Mouse (Mus musculus) urinary bladder, adult 18-20 months (tissue): ENCODE measurements around the gene Pde3a.
"Not testable (repeated sequence)": the region's sequence is repeated elsewhere in the genome, so short reads cannot be mapped to it uniquely, and the experiment has no call there.

ENCODE experiments used
- DNase-seq, 2 experiments: peaks; one replicate each; pipeline ENCODE4 v3.0.0; 2022; ENCODE audit warnings: low spot score in 2 of 2, mixed read lengths in 2 of 2

Gene Pde3a

GRCm38 (mm10) chr6:141327134-141327533, 78.1 kb downstream of the Pde3a start:
- not testable (repeated sequence) for DNase-seq

GRCm38 (mm10) chr6:141328071-141328470, 79.0 kb downstream of the Pde3a start:
- no peak for DNase-seq

GRCm38 (mm10) chr6:141331464-141331863, 82.4 kb downstream of the Pde3a start:
- no peak for DNase-seq

- no peak for DNase-seq
Measured at GRCm38 (mm10) chr6:141332613-141333165, 83.6 kb downstream of the Pde3a start.

- DNase-seq, result peak in 1 of 2 experiments; percentile 57
Measured at GRCm38 (mm10) chr6:141333245-141333644, 84.2 kb downstream of the Pde3a start.

- no peak for DNase-seq
Measured at GRCm38 (mm10) chr6:141335878-141336277, 86.8 kb downstream of the Pde3a start.

GRCm38 (mm10) chr6:141336438-141336837, 87.4 kb downstream of the Pde3a start:
- DNase-seq, result no peak

GRCm38 (mm10) chr6:141337673-141338072, 88.6 kb downstream of the Pde3a start:
- DNase-seq, result no peak

DNA sequence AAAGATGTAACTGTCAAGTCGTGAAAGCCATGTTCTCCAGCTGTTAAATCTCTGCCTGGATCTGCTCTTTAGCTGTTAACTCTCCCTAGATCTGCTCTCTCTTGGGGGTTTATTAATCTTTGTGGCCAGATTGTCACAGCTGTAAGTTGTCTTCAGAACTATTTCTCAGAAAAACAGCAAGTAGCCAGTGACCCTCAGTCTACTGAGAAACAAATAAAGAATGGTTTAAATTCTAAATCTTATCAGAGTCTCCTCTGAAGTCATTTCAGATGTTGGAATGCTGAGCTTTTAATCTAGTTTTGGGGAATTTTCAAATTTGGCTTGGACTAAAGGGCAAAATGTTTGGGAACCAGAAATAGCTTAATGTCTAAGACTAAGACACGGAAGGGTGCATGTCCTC, 92.3 kb downstream of the Pde3a start:
- no peak for DNase-seq

DNA sequence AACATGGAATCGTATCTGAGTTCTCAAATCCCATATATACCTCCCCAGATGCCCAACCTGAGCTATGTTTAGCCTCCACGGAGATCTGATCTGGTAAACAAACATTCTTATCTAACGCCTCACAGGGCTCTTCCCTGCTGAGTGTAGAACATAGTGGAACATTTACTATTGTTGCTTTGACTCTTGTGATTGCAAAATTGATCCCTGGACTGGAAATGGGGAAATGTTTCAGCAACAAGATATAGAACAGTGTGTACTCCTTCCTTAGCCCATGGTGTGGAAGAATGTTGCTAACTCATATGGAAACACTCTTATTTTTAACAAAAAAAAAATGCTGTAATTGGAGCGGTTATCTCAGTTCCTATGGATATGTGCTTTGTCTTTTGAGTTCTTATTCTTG, 98.8 kb downstream of the Pde3a start:
- no peak for DNase-seq

GRCm38 (mm10) chr6:141348542-141348941, 99.5 kb downstream of the Pde3a start:
- no peak for DNase-seq

DNA sequence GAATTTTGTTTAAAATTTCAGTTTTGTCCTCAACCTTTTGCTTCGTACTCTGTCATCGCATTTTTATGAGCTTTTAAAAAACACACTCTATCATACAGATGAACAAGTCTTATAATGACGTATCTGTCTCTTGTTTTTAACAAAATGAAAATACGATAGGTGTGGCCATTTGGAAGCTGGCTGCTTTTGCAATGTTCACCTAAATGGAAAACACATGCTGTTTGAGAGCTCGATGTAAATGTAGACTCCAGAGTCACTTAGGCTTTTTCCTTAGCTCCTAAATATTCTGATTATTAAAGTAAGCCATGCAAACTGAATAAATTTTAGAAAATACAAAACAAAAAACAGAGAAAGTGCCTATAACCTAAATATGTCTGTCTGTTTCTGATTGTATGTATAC, 101.2 kb downstream of the Pde3a start:
- no peak for DNase-seq

- no peak for DNase-seq
Measured at GRCm38 (mm10) chr6:141352277-141352676, 103.2 kb downstream of the Pde3a start.

DNA sequence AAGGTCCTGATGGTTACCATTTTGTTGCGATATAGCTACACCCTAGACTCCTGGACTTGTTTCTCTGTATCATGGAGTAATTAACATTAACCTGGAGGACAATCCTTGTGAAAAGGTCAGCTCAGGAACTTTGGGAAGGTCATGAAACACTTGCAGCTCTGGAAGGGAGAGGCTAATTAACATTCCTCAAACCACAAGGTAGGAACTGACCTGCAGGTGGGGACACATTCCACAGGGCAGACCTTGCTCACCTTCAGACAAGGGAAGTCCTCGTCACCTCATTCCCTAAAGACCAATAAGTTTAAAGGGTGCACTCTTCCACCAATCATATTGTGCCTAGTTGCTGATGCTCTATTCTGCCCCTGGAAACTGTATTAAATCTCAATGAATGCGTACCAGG, 114.6 kb downstream of the Pde3a start:
- DNase-seq, result no peak

- no peak for DNase-seq
Measured at GRCm38 (mm10) chr6:141367037-141367436, 118.0 kb downstream of the Pde3a start.

DNA sequence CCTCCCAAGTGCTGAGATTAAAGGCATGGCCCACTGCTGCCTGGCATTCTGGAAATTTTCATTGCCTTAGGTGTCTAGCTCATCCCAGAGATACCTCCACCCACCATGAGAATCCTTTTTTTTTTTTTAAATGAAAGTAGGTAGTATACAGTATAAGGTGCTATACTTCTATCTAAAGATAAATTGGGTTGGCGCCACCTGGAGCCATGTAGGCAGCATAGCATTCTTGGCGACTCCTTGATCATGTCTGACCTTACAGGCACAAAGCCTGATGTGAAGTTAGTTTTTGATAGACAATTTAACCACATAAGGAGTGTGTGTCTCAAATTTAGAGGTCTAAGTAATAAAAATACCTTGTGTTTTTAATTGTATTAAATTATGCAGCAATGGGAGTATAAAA, 123.6 kb downstream of the Pde3a start:
- DNase-seq, result no peak

DNA sequence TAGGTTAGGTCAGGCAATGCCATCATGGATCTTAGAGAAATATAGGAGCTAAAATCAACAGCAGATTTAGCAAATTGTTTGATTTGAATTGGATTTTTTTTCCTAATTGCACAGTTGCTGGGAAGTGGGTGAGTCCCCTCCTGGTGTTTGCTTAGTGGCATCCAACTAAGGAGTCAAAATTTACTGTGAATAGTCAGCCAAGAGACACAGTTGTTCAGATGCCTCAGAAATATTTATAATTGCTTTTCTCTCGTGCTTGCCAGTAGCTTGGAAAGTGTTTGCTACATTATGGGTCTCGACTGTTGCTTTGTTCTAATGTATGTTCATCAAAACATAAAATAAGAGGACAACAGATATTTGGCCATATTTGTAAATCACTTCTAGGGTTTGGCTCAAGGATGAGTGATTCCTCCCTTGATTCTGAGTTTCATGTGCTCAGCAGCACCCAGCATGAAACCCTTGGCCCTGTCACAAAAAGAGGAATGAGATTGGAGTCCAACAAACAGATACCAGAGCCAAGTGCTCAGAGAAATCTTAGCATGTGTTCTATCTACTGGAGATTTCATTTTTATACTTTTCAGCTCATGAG, 125.5 kb downstream of the Pde3a start:
- no peak for DNase-seq

- DNase-seq, result no peak
Measured at GRCm38 (mm10) chr6:141375155-141375554, 126.1 kb downstream of the Pde3a start.

GRCm38 (mm10) chr6:141380927-141381326, 131.9 kb downstream of the Pde3a start:
- peak in 1 of 2 experiments; percentile 5 for DNase-seq

- DNase-seq, result peak in 1 of 2 experiments; percentile 4
Measured at GRCm38 (mm10) chr6:141381473-141381872, 132.4 kb downstream of the Pde3a start.

GRCm38 (mm10) chr6:141381881-141382370, 132.9 kb downstream of the Pde3a start:
- no peak for DNase-seq

DNA sequence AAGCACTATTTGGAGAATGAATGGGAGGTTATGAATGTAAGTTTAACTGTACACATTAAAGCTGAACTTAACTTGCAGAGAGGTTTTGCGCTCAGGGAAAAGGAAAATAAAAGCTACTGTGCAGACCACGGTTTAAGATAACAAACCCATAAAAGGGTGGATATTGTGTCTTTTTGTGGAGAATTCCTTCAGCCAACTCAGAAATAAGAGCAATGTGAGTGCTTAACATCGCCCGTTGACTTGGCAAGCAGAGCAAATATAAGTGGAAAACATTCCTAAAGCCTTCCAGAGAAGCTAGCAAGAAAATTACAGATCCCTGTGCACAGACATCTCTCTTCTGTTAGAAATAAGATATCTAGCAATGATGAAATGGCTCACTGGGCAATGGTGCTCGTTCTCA, 139.0 kb downstream of the Pde3a start:
- no peak for DNase-seq

- no peak for DNase-seq
Measured at GRCm38 (mm10) chr6:141395926-141396325, 146.9 kb downstream of the Pde3a start.

DNA sequence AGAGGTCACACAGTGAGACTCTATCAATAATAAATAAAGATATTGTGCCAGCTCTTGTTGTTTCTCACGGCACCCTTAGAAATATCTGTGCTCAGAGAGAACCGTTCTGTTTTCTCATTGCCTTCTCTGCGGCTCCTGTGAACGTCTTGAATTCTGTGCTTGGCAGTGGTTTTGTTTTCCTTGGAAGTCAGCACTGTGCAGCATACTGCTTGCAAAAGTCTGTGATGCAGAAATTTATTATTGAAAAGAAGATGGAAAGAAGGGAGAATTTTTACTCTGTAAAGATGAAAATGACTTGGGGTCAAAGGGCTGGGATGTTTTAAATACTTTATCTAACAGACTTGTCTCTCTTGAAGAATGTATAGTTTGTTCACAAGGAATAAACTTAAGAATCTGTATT, 150.3 kb downstream of the Pde3a start:
- peak in 1 of 2 experiments; percentile 8 for DNase-seq
